Mouse (Mus musculus) lung, adult 2 months (tissue): ENCODE measurements around the gene Rftn2.

Experiments used
- CTCF ChIP-seq: fragments of 200-500 bp; IDR thresholded peaks from 2 replicates; pipeline ENCODE4 v1.5.1; 2011; ENCODE audit warnings: mild to moderate bottlenecking, low read length, control low read depth; ENCODE audit not compliant: insufficient read depth
- POLR2A ChIP-seq: fragments of 200-500 bp; IDR thresholded peaks from 2 replicates; pipeline ENCODE4 v1.6.1; 2011; ENCODE audit warnings: low read depth, mild to moderate bottlenecking, control low read depth, low read length, borderline replicate concordance; ENCODE audit errors: extremely low read depth

DNA sequence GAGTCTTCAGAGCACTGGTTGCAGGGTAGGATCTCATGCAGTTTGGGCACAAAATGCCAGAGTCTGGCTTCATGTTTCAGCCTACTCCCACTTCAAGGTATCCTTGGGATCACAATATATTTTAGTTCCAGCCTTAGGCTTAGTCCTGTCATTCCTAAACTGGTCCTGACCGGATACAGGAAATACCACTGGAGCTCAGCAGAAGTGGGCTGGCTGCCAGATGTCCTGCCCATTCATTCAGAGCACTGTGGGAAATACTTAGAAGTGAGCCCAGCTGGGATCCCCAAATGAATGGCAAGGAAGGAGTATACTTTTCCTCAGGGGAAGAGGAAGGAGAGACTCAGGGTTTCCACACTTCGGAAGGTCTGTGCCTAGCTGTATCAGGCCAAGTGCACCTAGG is 33.3 kb downstream of the Rftn2 start:
- TF ChIP-seq CTCF (no peak), POLR2A (no peak)
